Mouse (Mus musculus): ENCODE results near the gene Ttc28. TPM values are rescaled to one million over a fixed set of nuclear protein-coding genes. Genes with fewer than 3 reads are reported as not detected.
"Not testable (repeated sequence)": the region's sequence is repeated elsewhere in the genome, so short reads cannot be mapped to it uniquely, and the experiment has no call there.

Gene Ttc28
- total RNA-seq (2021) (10 to 100 TPM; 17.2 to 21.1 TPM), polyA plus RNA-seq (2012; rRNA removed) (14.1 and 17.0 TPM in 2 replicates)
- long read RNA-seq, partial matches to known transcripts, result 2 of 3 reads
- long read RNA-seq, other reads (novel, unspliced or antisense), result 1 of 3 reads

DNA sequence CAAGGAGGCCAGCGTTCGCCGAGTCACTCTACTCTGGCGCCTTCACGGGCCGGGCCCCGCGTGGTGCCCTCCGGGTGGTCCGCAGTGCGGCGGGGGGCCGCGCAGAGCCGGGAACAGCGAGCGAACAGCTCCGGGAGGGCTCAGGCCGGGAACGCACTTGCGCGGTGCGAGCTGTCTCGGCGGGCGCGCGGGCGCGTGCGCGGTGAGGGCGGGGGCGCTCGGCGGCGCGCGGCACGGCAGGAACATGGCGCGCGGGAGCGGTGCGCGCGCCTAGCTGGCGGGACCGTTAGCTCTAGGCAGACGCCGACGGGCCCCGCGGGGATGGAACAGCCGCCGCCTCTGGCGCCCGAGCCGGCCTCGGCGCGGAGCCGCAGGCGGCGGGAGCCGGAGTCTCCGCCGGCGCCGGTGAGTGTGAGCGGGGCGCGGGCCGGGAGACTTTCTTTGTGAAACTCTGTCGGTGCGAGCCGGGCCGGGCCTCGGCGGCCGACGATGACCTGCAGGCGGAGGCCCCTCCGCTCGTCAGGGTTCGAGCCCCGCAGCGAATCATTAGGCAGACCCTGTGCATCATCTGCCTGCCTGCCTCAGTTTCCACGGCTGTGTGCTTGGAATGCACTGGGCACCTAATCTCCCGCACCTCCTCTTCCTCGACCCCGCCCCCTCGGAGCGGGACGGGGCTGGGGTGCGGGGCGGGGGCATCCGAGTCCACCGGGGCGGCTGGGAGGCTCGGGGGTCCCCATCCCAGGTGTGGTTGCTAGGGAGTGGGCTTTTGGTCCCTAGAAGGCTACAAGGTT, at the start of gene Ttc28:
Gene Ttc28 (plus strand): TSS at position 220 of the 791 bp plus-strand sequence.
- peak; percentile 94 for DNase-seq

DNA sequence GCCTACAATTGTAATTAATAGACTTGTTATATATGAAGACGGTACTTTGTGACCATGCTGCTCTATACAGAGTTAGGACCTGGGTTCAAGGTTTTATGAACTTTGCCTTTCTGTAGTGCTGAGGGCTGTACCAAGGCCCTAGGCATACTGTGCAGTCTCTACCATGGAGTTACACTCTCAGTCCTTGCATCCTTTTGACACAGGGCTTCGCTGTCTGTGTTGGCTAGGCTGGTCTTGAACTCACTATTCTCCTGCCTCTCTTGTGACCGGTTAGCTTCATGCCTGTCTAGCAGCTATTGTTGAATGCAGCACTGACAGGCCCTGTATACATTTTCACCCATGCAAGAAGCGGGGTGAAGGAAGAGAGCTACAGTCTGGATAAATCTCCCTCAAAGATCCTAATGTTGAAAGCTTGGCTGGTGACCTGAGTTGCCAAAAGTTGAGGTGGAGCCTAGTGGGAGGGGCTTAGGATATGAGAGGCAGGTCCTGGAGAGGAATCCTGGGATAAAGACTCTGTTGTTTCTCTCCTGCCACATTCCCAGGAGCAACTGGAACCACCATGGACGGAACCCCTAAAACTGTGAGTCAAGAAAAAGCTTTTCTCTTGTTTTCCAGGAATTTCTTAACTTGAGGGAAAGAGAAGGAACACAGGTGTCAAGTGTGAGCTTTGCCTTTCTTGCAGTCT, 48.4 kb upstream of the Ttc28 start:
- DNase-seq, result no peak

DNA sequence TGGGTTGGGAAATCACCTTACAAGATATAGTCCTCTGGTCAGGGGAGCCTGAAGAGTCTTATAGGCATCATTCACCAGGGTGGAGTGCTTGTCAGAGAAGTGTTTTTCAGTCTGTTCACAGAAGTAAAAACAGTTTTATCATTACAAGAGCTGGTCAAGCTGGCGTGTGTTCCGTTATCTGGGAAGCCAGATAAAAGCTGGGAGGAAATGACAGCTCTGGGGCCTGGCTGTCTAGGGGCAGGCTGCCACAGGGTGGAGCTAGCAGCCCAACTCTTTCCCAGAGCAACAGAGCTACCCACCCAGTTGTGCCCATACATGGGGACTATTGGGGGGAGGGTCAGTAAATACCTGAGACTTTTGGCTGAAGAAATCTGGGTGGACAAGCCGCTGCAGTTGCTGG, 43.6 kb upstream of the Ttc28 start:
- peak; percentile 53 for DNase-seq

DNA sequence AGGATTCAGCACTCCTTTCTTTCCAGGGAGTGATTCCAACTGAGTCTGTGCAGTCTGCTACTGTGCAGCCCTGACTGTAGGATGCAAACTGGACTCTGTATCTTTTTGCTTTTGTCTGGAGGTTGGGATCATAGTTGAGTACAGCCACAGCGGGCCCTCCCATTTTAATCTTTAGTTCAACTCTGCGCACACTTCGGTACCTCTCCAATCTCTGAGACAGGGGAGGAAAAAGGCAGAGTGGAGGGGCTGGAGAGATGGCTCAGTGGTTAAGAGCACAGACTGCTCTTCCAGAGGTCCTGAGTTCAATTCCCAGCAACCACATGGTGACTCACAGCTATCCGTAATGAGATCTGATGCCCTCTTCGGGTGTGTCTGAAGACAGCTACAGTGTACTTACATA, 41.6 kb upstream of the Ttc28 start:
- not testable (repeated sequence) for DNase-seq

DNA sequence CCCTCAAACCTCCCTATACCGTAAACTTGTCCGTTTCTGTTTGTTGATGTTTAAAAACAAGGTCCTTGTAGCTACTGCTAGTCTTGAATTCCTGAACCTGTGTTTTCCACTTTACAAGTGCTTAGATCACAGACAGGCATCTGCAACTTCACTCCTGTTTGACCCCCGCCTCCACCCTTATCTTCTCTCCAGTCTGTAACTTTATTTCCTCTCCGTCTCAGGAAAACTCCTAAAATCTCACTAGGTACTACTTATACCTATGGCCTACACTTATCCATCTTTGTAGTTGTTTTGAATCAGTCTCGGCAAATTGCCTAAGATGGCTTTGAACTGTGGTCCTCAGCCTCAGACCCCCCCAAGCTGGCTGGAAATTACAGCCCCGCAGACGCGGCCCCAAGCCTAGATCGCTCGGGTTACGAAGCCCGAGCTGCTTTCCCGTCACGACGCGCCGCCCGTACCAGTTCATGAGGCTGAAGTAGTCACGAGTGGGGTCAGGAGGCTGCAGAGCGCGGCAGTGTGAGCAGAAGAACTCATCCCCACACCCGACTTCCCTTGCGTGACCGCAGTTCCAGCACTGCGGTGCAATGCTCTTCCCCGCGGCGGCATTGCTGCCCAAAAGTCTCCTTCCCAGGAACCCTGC, 40.4 kb upstream of the Ttc28 start:
- DNase-seq, result no peak

DNA sequence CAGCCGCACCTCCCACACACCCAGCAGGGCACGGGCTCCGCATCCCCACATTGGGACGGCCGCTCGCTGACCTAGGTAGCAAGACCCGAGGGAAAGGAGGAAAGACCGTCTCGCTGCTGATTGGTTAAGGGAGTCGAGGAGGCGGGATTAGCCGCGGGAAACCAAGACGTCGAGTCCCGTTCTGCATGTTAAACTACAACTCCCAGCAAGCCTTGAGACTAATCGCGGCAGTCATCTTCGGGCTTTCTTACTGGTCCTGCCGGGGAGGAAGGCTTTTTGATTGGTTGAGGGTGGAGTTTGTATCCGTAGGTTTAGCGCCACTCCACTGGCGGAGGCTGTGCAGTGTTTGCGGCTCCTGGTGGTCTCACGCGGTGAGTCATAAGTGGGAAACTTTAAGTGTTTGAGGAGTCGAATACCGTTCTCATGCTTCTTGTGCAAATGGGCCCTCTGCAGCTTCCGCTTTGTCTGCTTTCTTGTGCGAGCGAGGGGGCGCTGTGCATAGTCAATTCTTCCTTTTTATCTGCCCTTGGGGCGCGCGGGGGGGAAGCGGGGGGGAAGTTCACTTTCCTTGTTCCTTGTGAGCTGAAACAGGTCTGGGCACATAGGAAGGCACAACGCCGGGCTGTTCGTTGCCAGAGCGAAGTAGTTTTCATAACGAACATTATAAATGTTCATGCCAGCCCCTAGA, 39.8 kb upstream of the Ttc28 start, which contains the start of the genes Hscb and Chek2:
Gene Hscb (minus strand): TSS at position 100 of the 688 bp plus-strand sequence.
Gene Chek2 (plus strand): TSS at position 302 of the 688 bp plus-strand sequence.
- peak; percentile 98 for DNase-seq

DNA sequence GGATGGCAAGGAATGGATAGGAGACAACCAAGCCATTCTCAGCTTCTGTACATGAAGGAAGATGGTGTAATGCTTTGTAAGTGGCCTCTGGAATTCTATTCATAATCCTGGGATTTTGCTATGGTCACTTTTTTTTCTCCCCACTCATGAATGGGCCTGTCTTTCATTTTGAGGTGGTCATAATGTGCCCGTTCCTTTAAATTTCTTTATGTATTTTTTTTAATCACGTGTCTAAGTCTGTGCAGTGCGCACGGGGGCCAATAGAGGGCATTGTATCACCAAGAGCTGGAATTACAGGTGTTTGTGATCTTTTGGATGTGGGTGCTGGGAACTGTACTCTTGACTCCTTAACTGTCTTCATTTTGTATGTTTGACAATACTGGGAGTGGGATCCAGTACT, 39.1 kb upstream of the Ttc28 start:
- DNase-seq, result peak; percentile 22

DNA sequence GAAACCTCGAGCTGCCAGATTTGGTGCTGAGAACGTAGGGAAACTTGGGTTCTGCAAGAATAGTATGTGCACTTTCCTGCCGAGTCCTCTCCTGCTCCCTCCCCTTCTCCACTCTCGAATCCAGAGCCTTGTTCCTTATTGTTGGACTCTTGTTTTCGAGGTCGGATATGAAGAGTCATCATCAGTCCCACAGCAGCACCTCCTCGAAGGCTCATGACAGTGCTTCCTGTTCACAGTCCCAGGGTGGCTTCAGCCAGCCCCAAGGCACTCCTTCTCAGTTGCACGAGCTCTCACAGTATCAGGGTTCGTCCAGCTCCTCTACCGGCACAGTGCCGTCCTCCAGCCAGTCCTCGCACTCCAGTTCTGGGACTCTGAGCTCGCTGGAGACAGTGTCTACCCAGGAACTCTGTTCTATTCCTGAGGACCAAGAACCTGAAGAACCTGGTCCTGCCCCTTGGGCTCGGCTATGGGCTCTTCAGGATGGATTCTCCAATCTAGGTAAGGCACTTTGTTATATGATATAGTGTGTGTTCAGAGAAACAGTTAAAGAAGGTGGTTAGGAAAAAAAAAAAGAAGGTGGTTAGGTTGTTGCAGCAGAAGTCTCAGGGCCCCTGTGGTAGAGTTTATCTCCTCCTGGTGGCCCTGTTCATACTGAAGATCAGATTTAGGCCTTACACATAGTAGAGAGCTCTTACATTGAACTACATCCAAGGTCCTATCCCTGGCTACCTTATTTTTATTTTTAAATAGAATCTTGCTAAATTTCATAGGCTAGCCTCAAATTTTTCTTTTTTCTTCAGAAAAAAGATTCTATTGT, 38.3 kb upstream of the Ttc28 start:
- no peak for DNase-seq

DNA sequence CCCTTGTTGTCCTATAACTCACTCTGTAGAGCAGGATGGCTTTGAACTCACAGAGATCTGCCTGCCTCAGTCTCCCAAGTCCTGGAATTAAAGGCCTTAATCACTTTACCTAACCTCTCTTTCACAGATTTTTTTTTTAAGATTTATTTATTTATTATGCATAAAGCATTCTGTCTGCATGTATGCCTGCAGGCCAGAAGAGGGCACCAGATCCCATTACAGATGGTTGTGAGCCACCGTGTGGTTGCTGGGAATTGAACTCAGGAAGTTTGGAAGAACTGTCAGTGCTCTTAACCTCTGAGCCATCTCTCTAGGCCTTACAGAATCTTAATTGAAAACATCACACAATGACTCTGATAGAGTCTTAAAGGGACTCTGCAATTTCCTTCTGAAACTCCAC, 26.6 kb upstream of the Ttc28 start:
- no peak for DNase-seq

DNA sequence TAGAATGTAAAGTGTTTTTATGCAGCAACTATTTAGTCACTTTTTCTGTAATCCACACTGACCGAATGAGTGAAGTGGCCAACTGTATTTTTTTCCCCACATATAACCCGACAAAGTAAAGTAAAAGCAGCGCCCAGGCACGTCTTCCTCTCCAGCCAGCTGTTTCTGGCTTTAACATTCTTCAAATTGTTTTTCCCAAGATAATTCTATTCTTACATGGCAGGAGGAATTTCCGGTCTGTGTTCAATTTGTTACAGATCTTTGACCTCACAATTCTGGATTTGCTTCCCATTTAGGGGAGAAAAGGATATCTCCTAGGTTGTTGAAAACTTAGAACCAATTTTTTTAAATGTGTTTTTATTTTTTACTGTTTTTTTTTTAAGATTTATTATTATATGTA, 22.5 kb upstream of the Ttc28 start:
- DNase-seq, result no peak

DNA sequence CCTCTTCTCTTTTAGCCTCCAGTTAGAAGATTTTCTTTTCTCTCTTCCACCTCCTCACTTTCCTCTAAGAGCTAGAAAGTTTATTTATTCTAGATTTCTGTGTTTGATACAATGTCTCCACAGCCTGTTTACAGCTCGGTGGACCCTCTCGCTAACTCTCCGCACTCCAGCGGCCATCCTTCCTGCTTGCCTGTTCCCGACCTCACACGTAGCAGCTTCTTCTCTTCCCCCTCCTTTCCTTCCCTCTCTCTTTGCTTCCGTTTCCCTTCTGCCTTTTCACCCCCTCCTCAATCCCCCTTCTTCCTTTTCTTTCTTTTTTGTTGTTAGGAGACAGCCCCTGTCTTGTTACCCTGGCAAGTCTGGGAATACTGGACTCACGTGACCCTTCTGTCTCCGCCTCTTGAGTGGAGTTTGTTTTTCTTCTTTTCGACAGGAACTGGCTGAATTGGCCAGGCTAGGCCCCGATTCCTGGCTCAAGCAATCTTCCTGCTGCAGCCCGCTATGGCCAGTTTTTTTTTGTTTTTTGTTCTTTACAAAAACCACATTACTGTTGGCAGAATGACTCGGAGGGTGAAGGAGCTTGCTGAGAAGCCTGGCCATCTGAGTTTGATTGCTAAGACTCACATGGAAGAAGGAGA, 20.5 kb upstream of the Ttc28 start:
- DNase-seq, result peak; percentile 64

DNA sequence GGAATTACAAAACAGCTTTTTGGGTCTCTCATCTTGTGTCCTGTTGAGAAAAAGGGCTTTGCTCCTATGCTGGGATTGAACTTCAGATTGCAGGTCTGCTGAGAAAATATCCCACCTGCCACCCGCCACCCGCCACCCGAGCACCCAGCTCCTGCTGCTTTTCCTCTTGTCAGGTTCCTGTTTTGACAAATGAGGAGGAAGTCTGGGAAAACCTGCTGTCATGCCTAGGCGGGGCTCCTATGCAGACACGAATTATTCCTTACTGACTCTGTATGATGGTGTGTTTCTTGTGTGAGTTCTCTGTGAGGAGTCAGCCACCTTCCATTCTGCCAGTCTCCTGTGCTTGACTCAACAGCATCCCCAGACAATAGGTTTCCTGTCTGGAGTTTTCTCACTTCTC, 19.2 kb upstream of the Ttc28 start:
- DNase-seq, result no peak

DNA sequence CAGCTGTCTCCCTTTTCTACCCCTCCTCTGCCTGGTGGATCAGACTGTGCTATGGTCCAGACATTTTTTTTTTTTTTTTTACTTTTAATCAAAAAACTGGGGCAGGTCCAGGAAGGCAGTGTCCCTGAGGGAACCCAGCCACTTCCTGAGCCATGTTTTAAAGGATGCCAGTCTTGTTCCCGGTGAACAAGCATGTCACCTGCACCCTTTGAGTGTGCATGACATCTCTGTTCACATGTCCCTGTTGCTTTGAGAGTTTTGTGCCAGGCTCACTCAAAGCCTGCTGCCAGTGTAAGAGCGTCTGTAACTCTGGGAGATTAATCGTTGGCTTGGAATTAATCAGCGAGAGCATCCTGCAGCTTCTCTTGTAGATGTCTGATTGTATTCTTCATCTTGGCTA, 11.1 kb upstream of the Ttc28 start:
- DNase-seq, result no peak

DNA sequence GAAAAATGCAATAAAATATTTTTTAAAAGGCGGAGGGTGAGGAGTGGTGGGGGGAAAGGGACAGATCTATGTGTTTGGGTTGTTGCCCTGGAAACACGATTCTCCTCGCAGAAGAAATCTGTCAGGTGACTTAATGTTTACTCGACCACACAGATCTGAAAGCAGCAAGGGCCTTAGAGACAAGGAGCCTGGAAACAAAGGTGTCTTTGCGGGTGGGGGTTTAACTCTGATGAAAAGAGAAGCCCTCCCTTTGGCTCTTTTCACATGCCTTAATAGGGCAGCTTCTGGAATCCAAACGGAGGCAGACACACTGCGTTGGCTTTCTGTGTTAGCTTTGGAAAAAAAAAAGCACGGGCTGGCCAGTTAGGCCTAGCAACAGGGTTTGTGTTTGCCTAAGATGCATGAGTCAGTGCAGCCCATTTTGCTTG, 10.3 kb upstream of the Ttc28 start:
- no peak for DNase-seq

DNA sequence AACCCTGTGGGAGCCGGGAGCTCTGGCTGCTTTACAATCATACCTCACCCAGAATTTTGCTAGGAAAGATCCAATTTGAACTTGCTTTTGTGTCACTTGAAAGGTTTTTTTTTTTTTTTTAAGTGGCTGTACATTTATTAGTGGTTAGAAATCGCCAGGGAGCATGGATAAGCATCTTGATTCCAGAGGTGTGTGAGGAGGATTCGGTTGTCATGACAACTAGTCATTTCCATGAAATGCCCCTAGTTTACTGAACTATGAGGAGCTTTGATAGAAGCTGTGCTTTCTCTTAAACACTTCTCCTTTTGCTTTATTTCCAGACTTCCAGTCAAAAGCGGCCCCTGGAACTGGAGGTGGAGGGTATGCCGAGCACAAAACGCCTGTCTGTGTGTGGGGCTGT, 6.4 kb upstream of the Ttc28 start:
- DNase-seq, result no peak

DNA sequence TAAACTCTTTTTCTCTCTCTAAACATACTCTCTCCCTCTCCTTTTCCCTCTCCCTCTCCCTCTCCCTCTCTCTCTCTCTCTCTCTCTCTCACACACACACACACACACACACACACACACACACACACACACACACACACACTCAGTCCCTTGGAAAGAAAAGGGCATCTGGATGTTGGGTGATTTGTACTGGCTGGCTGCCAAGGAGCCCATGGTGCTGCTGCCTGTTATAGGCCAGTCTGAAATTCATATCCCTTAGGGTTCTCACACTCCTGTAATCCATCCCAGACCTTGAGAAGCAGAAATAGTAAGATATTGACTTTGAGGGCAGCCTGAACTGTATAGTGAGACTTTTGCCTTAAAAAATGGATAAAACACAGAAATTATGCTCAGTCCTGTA, 4.9 kb upstream of the Ttc28 start:
- DNase-seq, result peak; percentile 36

DNA sequence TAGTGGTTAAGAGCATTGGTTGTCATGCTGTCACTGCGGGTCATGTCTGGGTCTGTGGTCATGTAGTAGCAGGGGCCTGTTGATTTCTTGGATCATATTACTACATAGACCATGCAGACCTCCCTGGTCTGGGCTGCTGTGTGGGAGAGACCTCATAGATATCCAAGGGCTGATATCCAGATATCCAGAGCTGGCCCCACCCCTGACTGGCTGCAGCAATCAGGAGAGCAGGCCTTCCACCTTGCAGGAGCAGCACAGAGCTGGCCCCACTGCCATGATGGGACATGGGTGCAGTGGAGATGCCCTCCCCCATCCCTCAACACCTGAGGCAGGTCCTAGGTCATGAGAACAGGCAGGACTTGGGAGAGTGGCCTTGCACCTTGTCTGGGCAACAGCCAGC, 4.3 kb upstream of the Ttc28 start:
- no peak for DNase-seq

DNA sequence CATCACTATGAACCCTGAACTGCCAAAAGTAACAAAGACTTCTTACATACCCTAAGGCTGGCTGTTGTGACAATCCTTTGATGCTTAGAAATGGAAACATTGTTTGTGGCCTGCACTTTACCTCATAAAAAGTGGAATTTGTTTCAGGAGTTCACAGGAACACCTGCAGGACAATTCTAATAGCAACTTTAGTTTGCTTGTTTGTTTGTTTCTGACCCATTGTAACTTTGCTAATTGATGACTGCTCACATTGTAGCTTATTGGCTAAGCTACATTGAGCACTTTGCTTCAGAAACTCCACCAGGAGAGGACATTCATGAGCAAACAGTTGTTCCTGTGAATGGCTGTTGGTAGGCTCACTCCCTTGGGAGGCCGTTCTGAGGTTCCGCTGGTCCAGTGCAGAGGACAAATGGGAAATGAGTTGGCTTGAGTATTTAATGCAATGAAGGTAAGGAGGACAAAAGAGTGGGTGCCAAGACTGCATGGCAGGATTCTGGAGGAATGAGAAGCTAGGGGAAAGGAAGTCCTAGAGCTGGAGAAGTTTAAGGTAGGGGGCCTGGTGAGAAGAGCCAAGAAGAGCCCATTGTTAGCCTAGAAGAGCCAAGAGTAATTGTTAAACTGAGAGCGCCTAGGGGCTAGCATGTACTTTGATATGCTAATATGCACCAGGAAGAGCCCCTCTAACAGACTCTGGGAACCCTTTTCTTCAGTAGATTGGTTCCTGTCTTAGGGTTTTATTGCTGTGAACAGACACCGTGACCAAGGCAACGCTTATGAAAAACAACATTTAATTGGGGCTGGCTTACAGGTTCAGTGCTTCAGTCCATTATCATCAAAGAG, 1.7 kb upstream of the Ttc28 start:
- no peak for DNase-seq

DNA sequence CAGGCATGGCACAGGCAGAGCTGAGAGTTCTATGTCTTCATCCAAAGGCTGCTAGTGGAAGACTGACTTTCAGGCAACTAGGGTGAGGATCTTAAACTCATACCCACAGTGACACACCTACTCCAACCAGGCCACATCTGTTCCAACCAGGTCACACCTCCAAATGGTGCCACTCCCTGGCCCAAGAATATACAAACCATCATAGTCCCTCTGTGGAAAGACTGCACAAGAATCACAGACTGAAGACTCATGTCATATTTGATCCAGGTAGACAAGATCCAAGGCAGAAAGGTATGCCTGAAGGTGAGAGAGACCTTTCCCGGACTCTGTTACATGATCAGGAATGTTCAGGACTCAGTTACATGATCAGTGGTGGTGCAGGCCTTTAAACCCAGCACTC, 1.1 kb upstream of the Ttc28 start:
- DNase-seq, result not testable (repeated sequence)

DNA sequence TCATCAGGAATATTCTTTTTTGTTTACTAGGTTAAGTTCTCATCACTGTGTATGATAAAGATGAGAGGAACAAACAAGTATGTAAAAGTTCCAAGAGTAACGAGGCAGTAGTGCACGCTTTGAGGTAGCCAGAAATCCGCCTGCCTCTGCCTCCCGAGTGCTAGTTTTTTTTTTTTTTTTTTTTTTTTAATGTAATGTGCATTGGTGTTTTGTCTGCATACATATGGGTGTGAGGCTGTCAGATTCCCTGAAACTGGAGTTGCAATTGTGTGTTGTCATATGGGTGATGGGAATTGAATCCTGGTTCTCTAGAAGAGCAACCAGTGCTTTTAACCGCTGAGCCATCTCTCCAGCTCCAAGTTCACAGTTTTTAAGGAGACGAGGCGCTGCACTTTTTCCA, 561 bp upstream of the Ttc28 start:
- DNase-seq, result no peak
